Mouse (Mus musculus) c-Kit-negative CD71-positive TER-119-positive erythroid progenitor cells, embryonic 14.5 days (primary cell): ENCODE results near the gene Olfr671.
"Not testable (repeated sequence)": the region's sequence is repeated elsewhere in the genome, so short reads cannot be mapped to it uniquely, and the experiment has no call there.

Experiments used
- DNase-seq: peaks from one replicate; pipeline ENCODE4 v3.0.0-alpha.2; 2013; ENCODE audit warnings: low read depth, low spot score

Olfr671 gene

GRCm38 (mm10) chr7:104979026-104979425, at the start of gene Olfr671:
TSS of gene Olfr671 (minus strand) at chr7:104979126.
- no peak for DNase-seq

- no peak for DNase-seq
These were observed 49.4 kb upstream of the Olfr671 start, which contains the start of gene Olfr675 for GRCm38 (mm10) chr7:105028360-105028759. TSS of gene Olfr675 (minus strand) at chr7:105028460.

GRCm38 (mm10) chr7:105022530-105022929, 43.6 kb upstream of the Olfr671 start:
- DNase-seq, result no peak

GRCm38 (mm10) chr7:105001929-105002328, 23.0 kb upstream of the Olfr671 start, which contains the start of gene Olfr672:
TSS of gene Olfr672 (minus strand) at chr7:105002029.
- DNase-seq, result no peak

- not testable (repeated sequence) for DNase-seq
These were observed 6.4 kb downstream of the Olfr671 start for GRCm38 (mm10) chr7:104972507-104972906.

- DNase-seq, result no peak
These were observed 16.4 kb downstream of the Olfr671 start, which contains the start of gene Olfr670 for GRCm38 (mm10) chr7:104962520-104962919. TSS of gene Olfr670 (minus strand) at chr7:104962620.

- DNase-seq, result not testable (repeated sequence)
These were observed 28.7 kb downstream of the Olfr671 start for GRCm38 (mm10) chr7:104950234-104950633.

GRCm38 (mm10) chr7:104933940-104934339, 45.0 kb downstream of the Olfr671 start, which contains the start of gene Olfr669:
TSS of gene Olfr669 (plus strand) at chr7:104934240.
- DNase-seq, result no peak

- no peak for DNase-seq
These were observed 51.0 kb downstream of the Olfr671 start, which contains the start of gene Olfr668 for GRCm38 (mm10) chr7:104927957-104928356. TSS of gene Olfr668 (minus strand) at chr7:104928057.
